Mouse (Mus musculus): Measurements from ENCODE around the gene Acer3. TPM values are rescaled to one million over a fixed set of nuclear protein-coding genes. Genes with fewer than 3 reads are reported as not detected.

The Acer3 gene
- total and polyA plus RNA-seq, 3 experiments: 12.1 to 145 (median 67.7) TPM

- H3K27me3 ChIP-seq (ENCODE audit: insufficient read depth, low read length): no peaks in the 10 kb centered on the region
- ATAC-seq (ENCODE audit: extremely low read depth, insufficient number of reproducible peaks, low FRiP score, poor library complexity, severe bottlenecking): no peak
- no peaks in the 10 kb centered on the region for H3K9me3 ChIP-seq (replicated peaks)
- no peaks in the 10 kb centered on the region for H3K4me1 ChIP-seq (ENCODE audit: insufficient read depth, low read depth, low read length)
- no peak for DNase-seq (ENCODE audit: low spot score)
- no peak for TF ChIP-seq GATA1 (IDR thresholded peaks at IDR 0.05; ENCODE audit: borderline replicate concordance, low read length)
- H3K4me3 ChIP-seq (ENCODE audit: low read depth, low read length): no peak overlapping the region
- peaks cover 67% of the 10 kb centered on the region for H3K36me3 ChIP-seq (replicated peaks)
Observed at GRCm38 (mm10) chr7:98216713-98217112, 104.3 kb downstream of the Acer3 start.

DNA sequence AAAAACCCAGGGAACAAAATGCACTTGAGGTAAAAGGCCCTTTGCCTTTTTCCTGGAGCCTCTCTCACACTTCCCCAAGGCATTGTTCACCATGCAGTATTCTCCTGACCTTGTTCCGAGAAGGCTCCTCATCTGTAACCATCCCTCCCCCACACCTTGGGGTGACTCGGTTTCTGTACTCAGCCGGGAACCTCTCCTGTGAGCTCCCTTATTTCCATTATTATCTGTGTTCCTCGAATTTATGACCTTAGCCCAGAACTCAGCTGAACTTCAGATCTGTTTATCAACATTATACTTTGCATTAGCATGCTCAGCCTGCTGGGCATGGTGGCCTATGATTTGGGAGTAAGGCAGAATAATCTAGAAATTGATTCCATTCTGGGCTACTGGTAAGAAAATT is 118.1 kb downstream of the Acer3 start:
- no peaks in the 10 kb centered on the region for H3K9me3 ChIP-seq (replicated peaks)
- no peak for ATAC-seq (ENCODE audit: extremely low read depth, insufficient number of reproducible peaks, low FRiP score, poor library complexity, severe bottlenecking)
- H3K36me3 ChIP-seq (replicated peaks): no peaks in the 10 kb centered on the region
- TF ChIP-seq POLR2AphosphoS5 (IDR thresholded peaks at IDR 0.05; ENCODE audit: insufficient replicate concordance, low read depth, low read length) (no peak), GATA2 (IDR thresholded peaks at IDR 0.05; ENCODE audit: borderline replicate concordance, low read depth, low read length) (no peak), CTCF (IDR thresholded peaks at IDR 0.05; ENCODE audit: low read depth, low read length) (no peak), GATA1 (IDR thresholded peaks at IDR 0.05; ENCODE audit: borderline replicate concordance, low read length) (no peak), TAL1 (conservative IDR thresholded peaks at IDR 0.05; ENCODE audit: low read depth, low read length) (no peak)
- H3K4me3 ChIP-seq (ENCODE audit: low read depth, low read length): no peak overlapping the region
- no peaks in the 10 kb centered on the region; the same call in 1 of the 2 replicates for H3K4me1 ChIP-seq (ENCODE audit: insufficient read depth, low read depth, low read length)
- no peak for DNase-seq (ENCODE audit: low spot score)
- H3K27me3 ChIP-seq (ENCODE audit: insufficient read depth, low read length): peaks cover 4% of the 10 kb centered on the region; the same call in 1 of the 2 replicates

- no peaks in the 10 kb centered on the region for H3K36me3 ChIP-seq (replicated peaks)
- no peak for DNase-seq (ENCODE audit: low spot score)
- ATAC-seq (ENCODE audit: extremely low read depth, insufficient number of reproducible peaks, low FRiP score, poor library complexity, severe bottlenecking): no peak
- no peaks in the 10 kb centered on the region; the same call in 1 of the 2 replicates for H3K4me1 ChIP-seq (ENCODE audit: insufficient read depth, low read depth, low read length)
- H3K4me3 ChIP-seq (ENCODE audit: low read depth, low read length): no peak overlapping the region
- TF ChIP-seq POLR2AphosphoS5 (IDR thresholded peaks at IDR 0.05; ENCODE audit: insufficient replicate concordance, low read depth, low read length): no peak
- TF ChIP-seq CTCF (IDR thresholded peaks at IDR 0.05; ENCODE audit: low read depth, low read length): no peak
- no peak for TF ChIP-seq GATA2 (IDR thresholded peaks at IDR 0.05; ENCODE audit: borderline replicate concordance, low read depth, low read length)
- TF ChIP-seq GATA1 (IDR thresholded peaks at IDR 0.05; ENCODE audit: borderline replicate concordance, low read length): no peak
- TF ChIP-seq TAL1 (conservative IDR thresholded peaks at IDR 0.05; ENCODE audit: low read depth, low read length): no peak
- H3K9me3 ChIP-seq (replicated peaks): no peaks in the 10 kb centered on the region
- peaks cover 6% of the 10 kb centered on the region; the same call in 1 of the 2 replicates for H3K27me3 ChIP-seq (ENCODE audit: insufficient read depth, low read length)
Observed at GRCm38 (mm10) chr7:98201493-98202028, 119.4 kb downstream of the Acer3 start.

DNA sequence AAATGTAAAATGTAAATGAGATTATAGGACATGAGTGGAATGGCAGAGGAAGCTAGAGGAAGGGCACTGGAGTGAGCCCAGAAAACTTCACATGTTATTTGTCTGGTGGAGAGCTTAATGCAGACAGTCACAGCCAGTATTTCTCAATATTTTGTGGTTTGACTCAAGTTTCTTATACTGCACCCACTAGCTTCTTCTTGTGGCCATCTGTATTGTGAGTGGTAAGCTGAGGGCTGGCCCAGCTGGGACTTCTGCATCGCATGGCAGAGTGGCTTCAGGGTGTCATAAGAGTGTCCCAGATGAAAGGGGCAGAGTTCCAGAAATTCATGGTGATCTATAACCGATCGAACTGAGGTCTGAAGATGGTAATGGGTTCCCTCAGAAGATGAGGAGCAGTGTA is 120.6 kb downstream of the Acer3 start:
- Histone ChIP-seq H3K36me3 (replicated peaks) (no peaks in the 10 kb centered on the region), H3K4me3 (ENCODE audit: low read depth, low read length) (no peak overlapping the region), H3K27me3 (ENCODE audit: insufficient read depth, low read length) (peaks cover 7% of the 10 kb centered on the region; the same call in 1 of the 2 replicates), H3K9me3 (replicated peaks) (no peaks in the 10 kb centered on the region), H3K4me1 (ENCODE audit: insufficient read depth, low read depth, low read length) (no peaks in the 10 kb centered on the region; the same call in 1 of the 2 replicates)
- TF ChIP-seq GATA1 (IDR thresholded peaks at IDR 0.05; ENCODE audit: borderline replicate concordance, low read length) (no peak), POLR2AphosphoS5 (IDR thresholded peaks at IDR 0.05; ENCODE audit: insufficient replicate concordance, low read depth, low read length) (no peak), GATA2 (IDR thresholded peaks at IDR 0.05; ENCODE audit: borderline replicate concordance, low read depth, low read length) (no peak)
- DNase-seq (ENCODE audit: low spot score) (no peak), ATAC-seq (ENCODE audit: extremely low read depth, insufficient number of reproducible peaks, low FRiP score, poor library complexity, severe bottlenecking) (no peak)

GRCm38 (mm10) chr7:98199381-98199780 is 121.6 kb downstream of the Acer3 start, which contains the start of gene B3gnt6:
TSS of gene B3gnt6 (minus strand) at chr7:98199481.
- no peak for DNase-seq (ENCODE audit: low spot score)
- H3K9me3 ChIP-seq (replicated peaks): no peaks in the 10 kb centered on the region
- TF ChIP-seq TAL1 (conservative IDR thresholded peaks at IDR 0.05; ENCODE audit: low read depth, low read length) (no peak), GATA1 (IDR thresholded peaks at IDR 0.05; ENCODE audit: borderline replicate concordance, low read length) (no peak), GATA2 (IDR thresholded peaks at IDR 0.05; ENCODE audit: borderline replicate concordance, low read depth, low read length) (no peak), CTCF (IDR thresholded peaks at IDR 0.05; ENCODE audit: low read depth, low read length) (no peak), POLR2AphosphoS5 (IDR thresholded peaks at IDR 0.05; ENCODE audit: insufficient replicate concordance, low read depth, low read length) (no peak)
- H3K4me3 ChIP-seq (ENCODE audit: low read depth, low read length): no peak within 1 kb of the TSS
- no peaks in the 10 kb centered on the region for H3K36me3 ChIP-seq (replicated peaks)
- ATAC-seq (ENCODE audit: extremely low read depth, insufficient number of reproducible peaks, low FRiP score, poor library complexity, severe bottlenecking): no peak
- H3K4me1 ChIP-seq (ENCODE audit: insufficient read depth, low read depth, low read length): no peaks in the 10 kb centered on the region; the same call in 1 of the 2 replicates
- peaks cover 7% of the 10 kb centered on the region; the same call in 1 of the 2 replicates for H3K27me3 ChIP-seq (ENCODE audit: insufficient read depth, low read length)

DNA sequence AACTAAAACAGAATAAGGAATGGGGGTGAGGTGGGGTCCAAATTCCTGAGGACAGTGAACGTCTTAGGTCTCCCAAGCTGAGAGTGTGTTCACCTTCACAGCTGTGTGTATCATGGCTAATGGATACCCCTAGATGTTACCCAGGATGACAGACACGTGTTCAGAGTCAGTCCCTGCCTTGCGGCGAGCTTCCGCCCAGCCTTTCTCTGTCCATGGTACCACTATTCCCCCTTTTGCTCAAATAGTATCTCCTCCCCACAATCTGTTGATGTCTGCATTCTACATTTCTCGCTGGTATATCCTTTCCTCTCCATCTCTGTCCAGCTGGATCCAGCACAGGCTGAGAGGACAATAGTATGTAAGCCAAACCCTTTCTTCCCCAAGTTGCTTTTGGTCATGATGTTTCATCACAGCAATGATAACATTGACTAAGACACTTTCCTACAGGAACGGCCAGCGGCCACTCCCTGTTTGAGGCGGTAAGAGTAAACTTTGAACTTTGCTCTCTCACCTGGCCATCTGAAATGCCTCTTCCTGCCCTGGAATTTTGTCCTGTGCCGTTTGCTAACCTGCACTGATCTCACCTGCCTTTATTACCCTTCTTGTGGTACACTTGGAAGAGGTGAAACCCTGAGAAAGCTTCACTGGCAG is 125.7 kb downstream of the Acer3 start:
- TF ChIP-seq CTCF (IDR thresholded peaks at IDR 0.05; ENCODE audit: low read depth, low read length) (no peak), GATA2 (IDR thresholded peaks at IDR 0.05; ENCODE audit: borderline replicate concordance, low read depth, low read length) (no peak)
- Histone ChIP-seq H3K9me3 (replicated peaks) (peaks cover 2% of the 10 kb centered on the region; the same call in 1 of the 2 replicates), H3K36me3 (replicated peaks) (no peaks in the 10 kb centered on the region), H3K4me3 (ENCODE audit: low read depth, low read length) (no peak overlapping the region), H3K4me1 (ENCODE audit: insufficient read depth, low read depth, low read length) (no peaks in the 10 kb centered on the region), H3K27me3 (ENCODE audit: insufficient read depth, low read length) (peaks cover 18% of the 10 kb centered on the region; the same call in 1 of the 2 replicates)
- no peak for DNase-seq (ENCODE audit: low spot score)
- no peak for ATAC-seq (ENCODE audit: extremely low read depth, insufficient number of reproducible peaks, low FRiP score, poor library complexity, severe bottlenecking)

Data from G1E (cell line).